Mouse (Mus musculus) kidney, embryonic 15.5 days (tissue): Measurements from ENCODE around the gene Emc6. TPM values are rescaled to one million over a fixed set of nuclear protein-coding genes. Genes with fewer than 3 reads are reported as not detected.

ENCODE experiments used
- ATAC-seq: fragments of 200-750 bp; cut with Nextera tagmentation; replicated peaks from 2 replicates; pipeline ENCODE4 v1.8.0; 2017; ENCODE audit warnings: moderate TSS enrichment; ENCODE audit not compliant: low FRiP score
- H3K27ac ChIP-seq: fragments of 300-500 bp; sonication (generic); 2 replicates; pipeline ENCODE4 v1.5.1; 2015; ENCODE audit warnings: mild to moderate bottlenecking, inconsistent platforms
- H3K27me3 ChIP-seq: fragments of 300-500 bp; sonication (generic); 2 replicates; pipeline ENCODE4 v1.6.1; 2015; ENCODE audit warnings: inconsistent platforms
- H3K36me3 ChIP-seq: fragments of 300-500 bp; sonication (generic); 2 replicates; pipeline ENCODE4 v1.6.1; 2015; ENCODE audit warnings: inconsistent platforms
- H3K4me1 ChIP-seq: fragments of 300-500 bp; sonication (generic); 2 replicates; pipeline ENCODE4 v1.6.1; 2015; ENCODE audit warnings: inconsistent platforms
- H3K4me2 ChIP-seq: fragments of 300-500 bp; sonication (generic); 2 replicates; pipeline ENCODE4 v1.6.1; 2015; ENCODE audit warnings: moderate library complexity, mild to moderate bottlenecking, inconsistent platforms
- H3K4me3 ChIP-seq: fragments of 300-500 bp; sonication (generic); replicated peaks from 2 replicates; pipeline ENCODE4 v1.5.1; 2015; ENCODE audit warnings: mild to moderate bottlenecking, inconsistent platforms
- H3K9ac ChIP-seq: fragments of 300-500 bp; sonication (generic); 2 replicates; pipeline ENCODE4 v1.6.1; 2015; ENCODE audit warnings: mild to moderate bottlenecking, inconsistent platforms
- H3K9me3 ChIP-seq: fragments of 300-500 bp; sonication (generic); replicated peaks from 2 replicates; pipeline ENCODE4 v1.6.1; 2016; ENCODE audit warnings: inconsistent platforms
- WGBS: fragments of 180-500 bp; shearing (Covaris S2); methylation state at CpG from one replicate; pipeline ENCODE4 v1.1.7; 2015; ENCODE audit warnings: mixed read lengths; 5-methylcytosine and 5-hydroxymethylcytosine counted together
- polyA plus RNA-seq: library from polyadenylated mRNA; unstranded; fragments of >200 nt; fragmentation: Nextera tagmentation; extraction: Ambion mirVana; gene quantifications from 2 replicates; pipeline ENCODE4 v1.2.1, GENCODE M21; 2015

The Emc6 gene
- polyA plus RNA-seq, 1 experiment from 2014 or later: 121 TPM

DNA sequence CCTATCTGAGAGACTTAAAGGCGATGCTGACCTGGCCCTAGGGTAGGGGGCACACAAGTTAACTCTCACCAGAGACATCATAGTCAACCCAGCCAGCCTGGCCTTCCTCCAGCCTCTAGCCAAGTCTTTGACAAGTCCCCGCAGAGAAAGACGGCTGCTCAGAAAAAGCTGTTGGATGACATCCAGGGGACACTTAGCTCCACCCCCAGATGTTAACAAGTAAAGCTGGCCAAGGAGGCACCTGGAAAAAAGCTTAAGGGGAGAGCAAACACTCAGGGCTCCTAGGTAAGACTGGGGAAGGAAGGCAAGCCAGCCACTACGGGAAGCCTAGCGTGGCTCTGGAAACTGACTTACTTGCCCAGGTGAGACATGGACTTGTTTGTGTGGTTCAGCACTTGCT is 4.7 kb downstream of the Emc6 start:
- Histone ChIP-seq H3K9ac (no peak overlapping the region), H3K27me3 (no peaks in the 10 kb centered on the region), H3K36me3 (peaks cover 44% of the 10 kb centered on the region), H3K4me3 (no peak overlapping the region), H3K9me3 (no peaks in the 10 kb centered on the region), H3K27ac (0 out of 2 replicates have a peak overlapping the region, but pooled peaks have one; percentile 22), H3K4me2 (no peak overlapping the region), H3K4me1 (peaks cover 34% of the 10 kb centered on the region)
- 54% methylated on average over 5 of the region's 5 CpGs for WGBS
- ATAC-seq: no peak

DNA sequence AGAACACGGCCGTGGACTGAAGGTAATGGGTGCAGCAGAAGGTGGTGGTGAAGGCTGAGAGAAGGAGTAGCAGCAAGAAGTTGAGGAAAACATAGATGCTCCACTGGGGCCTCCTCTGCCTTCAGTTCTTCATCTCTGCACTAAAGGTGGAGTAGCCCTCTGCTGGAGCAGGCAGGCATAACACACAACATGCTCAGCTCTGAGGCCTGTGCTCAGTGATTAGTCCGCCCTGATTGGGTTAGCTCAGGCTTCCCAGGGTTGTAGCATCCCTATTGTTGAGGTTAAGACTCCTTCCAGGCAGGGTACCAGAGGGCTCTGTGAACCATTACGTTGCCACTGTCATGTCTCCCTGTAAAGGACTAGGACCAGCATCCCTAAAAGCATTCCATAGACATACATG is 7.6 kb downstream of the Emc6 start:
- H3K4me1 ChIP-seq: peaks cover 21% of the 10 kb centered on the region
- H3K36me3 ChIP-seq: peaks cover 37% of the 10 kb centered on the region
- H3K9me3 ChIP-seq: no peaks in the 10 kb centered on the region
- no peaks in the 10 kb centered on the region for H3K27me3 ChIP-seq
- H3K27ac ChIP-seq: no peak overlapping the region
- H3K9ac ChIP-seq: no peak overlapping the region
- no peak for ATAC-seq
- H3K4me2 ChIP-seq: no peak overlapping the region
- 52% methylated on average over 4 of the region's 4 CpGs for WGBS
- H3K4me3 ChIP-seq: no peak overlapping the region

DNA sequence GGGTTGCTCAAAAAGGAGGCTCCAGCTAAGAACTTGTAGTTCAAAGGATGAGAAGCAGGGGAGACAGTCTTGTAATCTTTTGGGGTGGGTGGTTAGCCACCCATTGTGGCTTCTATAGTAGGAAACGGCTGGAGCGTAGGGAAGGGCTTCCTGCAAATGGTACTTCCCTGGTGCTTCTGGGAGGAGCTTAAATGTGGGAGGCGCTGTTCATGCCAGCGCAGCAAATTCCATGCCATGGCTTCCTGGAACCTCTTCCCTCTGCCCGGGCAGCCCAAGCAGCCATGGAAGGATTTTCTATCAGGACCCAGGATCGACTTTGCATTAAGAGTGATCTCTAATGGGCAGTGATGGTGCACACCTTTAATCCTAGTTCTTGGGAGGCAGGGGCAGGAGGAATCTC is 8.3 kb downstream of the Emc6 start:
- H3K27ac ChIP-seq: no peak overlapping the region
- no peak overlapping the region for H3K4me3 ChIP-seq
- H3K27me3 ChIP-seq: no peaks in the 10 kb centered on the region
- peaks cover 31% of the 10 kb centered on the region for H3K36me3 ChIP-seq
- no peak overlapping the region for H3K4me2 ChIP-seq
- peaks cover 21% of the 10 kb centered on the region for H3K4me1 ChIP-seq
- no peaks in the 10 kb centered on the region for H3K9me3 ChIP-seq
- no peak for ATAC-seq
- WGBS: 74% methylated on average over 6 of the region's 6 CpGs
- H3K9ac ChIP-seq: no peak overlapping the region

DNA sequence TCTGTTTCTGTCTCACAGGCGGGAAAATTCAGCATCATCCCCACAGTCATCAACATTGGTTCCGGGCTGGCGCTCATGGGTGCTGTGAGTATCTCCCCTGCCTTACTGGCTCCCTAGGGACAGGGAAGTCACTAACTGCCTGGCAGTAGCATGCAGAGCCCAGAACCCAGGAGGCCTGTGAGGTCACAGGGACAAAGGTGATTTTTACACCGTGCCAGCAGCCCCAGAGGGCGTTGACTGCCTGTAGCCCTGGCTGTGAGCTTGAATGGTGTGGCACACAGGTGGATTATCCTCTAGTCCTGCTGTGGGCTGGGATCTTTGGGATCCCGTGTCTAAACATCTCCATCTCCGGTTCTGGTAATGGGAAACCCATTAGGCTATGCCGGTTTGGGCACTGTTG is 8.8 kb downstream of the Emc6 start:
- Histone ChIP-seq H3K27me3 (no peaks in the 10 kb centered on the region), H3K9ac (no peak overlapping the region), H3K4me1 (peaks cover 21% of the 10 kb centered on the region), H3K27ac (no peak overlapping the region), H3K9me3 (no peaks in the 10 kb centered on the region), H3K36me3 (peaks cover 26% of the 10 kb centered on the region), H3K4me3 (no peak overlapping the region), H3K4me2 (no peak overlapping the region)
- no peak for ATAC-seq
- 71% methylated on average over 8 of the region's 8 CpGs for WGBS

DNA sequence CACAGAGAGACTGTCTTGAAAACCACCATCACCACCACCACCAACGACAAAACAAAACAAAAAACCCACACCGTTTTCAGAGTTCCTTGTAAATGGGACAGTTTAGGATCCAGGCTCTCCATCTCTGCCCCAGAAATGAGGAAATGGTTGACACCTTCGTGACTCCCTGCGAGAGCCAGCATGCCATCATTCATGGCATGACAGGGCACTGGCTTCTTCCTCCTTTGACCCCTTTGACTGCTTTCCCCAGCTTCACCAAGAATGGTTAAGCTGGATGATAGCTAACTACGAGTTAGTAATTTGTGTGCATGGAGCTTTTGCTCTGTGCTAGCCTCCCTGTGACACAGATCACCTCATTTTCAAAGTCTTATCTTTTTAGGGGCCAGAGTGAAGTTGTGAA is 14.6 kb downstream of the Emc6 start:
- no peak for ATAC-seq
- Histone ChIP-seq H3K27ac (no peak overlapping the region), H3K36me3 (no peaks in the 10 kb centered on the region), H3K9ac (no peak overlapping the region), H3K4me2 (no peak overlapping the region), H3K27me3 (peaks cover 28% of the 10 kb centered on the region), H3K9me3 (no peaks in the 10 kb centered on the region), H3K4me3 (no peak overlapping the region), H3K4me1 (peaks cover 18% of the 10 kb centered on the region)
- WGBS: 46% methylated on average over 5 of the region's 5 CpGs

DNA sequence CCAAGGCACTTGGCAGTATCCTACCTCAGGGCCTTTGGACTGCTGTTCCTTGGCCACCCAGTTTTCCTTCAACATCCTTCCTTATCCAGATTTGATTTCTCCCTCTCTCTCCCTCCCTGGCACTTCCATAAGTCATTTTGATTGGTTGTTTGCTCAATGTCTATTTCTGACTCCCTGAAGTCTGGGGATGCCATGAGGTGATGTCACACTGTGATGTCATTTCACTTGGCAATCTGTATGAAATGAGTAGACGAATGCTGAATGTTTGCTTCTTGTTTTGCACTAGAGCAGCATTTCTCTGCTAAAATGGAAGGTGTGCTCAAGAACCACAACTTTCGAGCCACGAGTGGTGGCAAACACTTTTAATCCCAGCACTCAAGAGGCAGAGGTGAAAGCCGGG is 15.2 kb downstream of the Emc6 start:
- peaks cover 18% of the 10 kb centered on the region for H3K4me1 ChIP-seq
- H3K27ac ChIP-seq: no peak overlapping the region
- ATAC-seq: no peak
- H3K27me3 ChIP-seq: peaks cover 32% of the 10 kb centered on the region
- H3K9me3 ChIP-seq: no peaks in the 10 kb centered on the region
- no peak overlapping the region for H3K9ac ChIP-seq
- no peak overlapping the region for H3K4me2 ChIP-seq
- WGBS: 90% methylated on average over 4 of the region's 4 CpGs
- no peaks in the 10 kb centered on the region for H3K36me3 ChIP-seq
- no peak overlapping the region for H3K4me3 ChIP-seq

DNA sequence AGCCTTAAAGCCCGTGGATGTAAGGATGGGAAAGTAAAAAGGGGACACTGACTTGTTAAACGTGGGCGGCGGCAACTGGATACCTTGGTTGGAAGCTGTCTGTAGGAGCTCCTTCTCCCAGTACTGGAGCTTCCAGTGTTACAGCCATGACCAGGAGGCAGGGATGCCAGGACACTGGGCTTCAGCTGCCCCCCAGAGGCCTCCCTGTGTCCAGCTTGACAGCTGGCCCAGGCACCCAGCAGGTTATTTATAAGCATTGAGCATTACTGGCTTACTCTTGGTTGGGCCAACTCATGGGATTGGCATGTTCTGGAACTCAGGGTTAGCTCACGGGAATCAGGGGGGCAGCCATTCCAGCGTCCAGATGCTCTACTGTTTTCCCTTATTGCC is 16.0 kb downstream of the Emc6 start:
- Histone ChIP-seq H3K27me3 (peaks cover 33% of the 10 kb centered on the region), H3K9me3 (no peaks in the 10 kb centered on the region), H3K4me1 (peaks cover 16% of the 10 kb centered on the region), H3K36me3 (no peaks in the 10 kb centered on the region), H3K4me3 (peak overlapping the region; percentile 48), H3K9ac (peak overlapping the region; percentile 49; the same call in 1 of the 2 replicates), H3K27ac (no peak overlapping the region), H3K4me2 (peak overlapping the region; percentile 87)
- ATAC-seq: peak; percentile 78
- WGBS: 21% methylated on average over 6 of the region's 6 CpGs

DNA sequence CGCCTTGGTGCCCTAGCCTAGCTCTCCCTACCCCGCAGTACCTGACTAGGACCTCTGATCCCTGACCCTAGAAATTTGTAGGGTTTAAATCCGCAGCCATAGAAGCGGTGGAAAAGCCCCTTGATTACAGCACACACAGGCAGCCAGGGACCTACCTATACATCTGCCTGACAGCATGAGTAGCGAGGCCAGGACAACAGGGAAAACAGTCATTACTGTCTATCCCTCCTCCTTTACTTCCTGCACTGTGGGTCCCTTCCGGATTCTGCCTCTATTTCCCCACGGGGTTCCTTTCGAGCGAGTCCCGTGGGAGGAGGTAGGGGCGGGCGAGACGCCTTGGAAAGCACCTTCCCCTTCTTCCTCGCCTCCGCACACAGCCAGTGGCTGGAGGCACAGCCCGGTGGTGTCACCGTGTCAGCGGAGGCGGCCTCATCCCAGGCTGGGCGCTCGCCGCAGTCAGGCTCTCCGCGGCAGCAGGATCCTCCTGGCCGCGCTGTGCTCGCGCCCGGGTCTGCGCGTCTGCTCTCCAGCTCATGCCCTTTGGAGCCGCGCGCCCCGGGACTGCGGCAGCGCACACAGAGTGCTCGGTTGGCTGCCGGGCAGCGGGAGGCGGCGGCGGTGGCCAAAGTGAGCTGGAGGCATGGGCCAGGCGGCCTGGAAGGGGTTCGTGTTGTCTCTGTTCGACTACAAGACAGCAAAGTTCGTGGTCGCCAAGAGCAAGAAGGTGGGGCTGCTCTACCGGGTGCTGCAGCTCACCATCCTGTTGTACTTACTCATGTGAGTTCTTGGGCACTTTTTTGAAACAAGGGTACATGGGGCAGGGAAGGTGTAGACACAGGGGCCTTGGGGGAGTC is 16.7 kb downstream of the Emc6 start, which contains the start of gene P2rx5:
P2rx5 (plus strand) TSS at position 465 of the 854 bp plus-strand sequence.
- peak; percentile 79 for ATAC-seq
- Histone ChIP-seq H3K9ac (peak within 1 kb of the TSS; percentile 49), H3K9me3 (no peaks in the 10 kb centered on the region), H3K36me3 (no peaks in the 10 kb centered on the region), H3K4me2 (peak within 1 kb of the TSS; percentile 87), H3K27ac (no peak within 1 kb of the TSS), H3K27me3 (peaks cover 33% of the 10 kb centered on the region), H3K4me3 (peak within 1 kb of the TSS; percentile 48), H3K4me1 (peaks cover 16% of the 10 kb centered on the region)
- 3% methylated on average over 49 of the region's 49 CpGs for WGBS

DNA sequence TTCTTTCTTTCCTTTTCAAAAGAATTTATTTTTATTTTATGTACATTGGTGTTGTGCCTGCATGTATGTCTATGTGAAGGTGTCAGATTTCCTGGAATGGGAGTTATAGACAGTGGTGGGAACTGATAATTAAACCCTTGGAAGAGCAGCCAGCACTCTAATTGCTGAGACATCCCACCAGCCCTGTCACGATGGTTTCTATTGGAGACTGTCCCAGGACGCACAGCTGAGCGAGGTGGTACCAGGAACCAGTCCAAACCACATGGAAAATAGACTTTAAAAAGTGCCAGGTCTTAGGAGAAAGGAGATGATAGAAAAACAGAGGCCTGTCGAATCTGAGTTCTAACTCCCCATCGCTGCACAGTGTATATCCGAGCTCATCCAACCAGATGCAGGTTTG is 21.8 kb downstream of the Emc6 start:
- Histone ChIP-seq H3K36me3 (no peaks in the 10 kb centered on the region), H3K9me3 (no peaks in the 10 kb centered on the region), H3K4me3 (no peak overlapping the region), H3K27me3 (peaks cover 22% of the 10 kb centered on the region), H3K4me1 (peaks cover 3% of the 10 kb centered on the region), H3K27ac (no peak overlapping the region), H3K4me2 (no peak overlapping the region), H3K9ac (no peak overlapping the region)
- WGBS: 64% methylated on average over 6 of the region's 6 CpGs
- no peak for ATAC-seq

DNA sequence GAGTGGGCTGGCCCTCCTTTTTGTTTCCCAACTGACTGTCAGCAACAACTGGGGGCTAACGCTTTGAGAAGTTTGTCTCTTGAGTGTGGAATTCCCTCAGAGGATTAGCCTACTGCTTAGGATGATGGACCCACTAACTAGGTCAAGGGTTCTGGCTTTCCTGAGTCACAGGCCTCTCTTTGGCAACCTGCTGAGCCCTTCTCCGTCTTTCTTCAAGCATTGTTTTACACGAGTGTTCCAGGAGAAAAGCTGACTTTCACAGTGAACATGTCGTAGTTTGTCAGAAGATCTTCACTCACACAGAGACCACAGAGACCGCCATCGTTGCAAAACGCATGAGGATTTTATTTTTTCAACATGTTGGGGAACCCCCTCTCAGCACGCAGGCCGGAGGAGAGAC is 28.6 kb downstream of the Emc6 start:
- Histone ChIP-seq H3K36me3 (no peaks in the 10 kb centered on the region), H3K4me1 (no peaks in the 10 kb centered on the region; the same call in 1 of the 2 replicates), H3K4me3 (no peak overlapping the region), H3K27me3 (no peaks in the 10 kb centered on the region), H3K4me2 (no peak overlapping the region), H3K27ac (no peak overlapping the region), H3K9me3 (no peaks in the 10 kb centered on the region), H3K9ac (no peak overlapping the region)
- ATAC-seq: no peak
- 85% methylated on average over 9 of the region's 9 CpGs for WGBS

DNA sequence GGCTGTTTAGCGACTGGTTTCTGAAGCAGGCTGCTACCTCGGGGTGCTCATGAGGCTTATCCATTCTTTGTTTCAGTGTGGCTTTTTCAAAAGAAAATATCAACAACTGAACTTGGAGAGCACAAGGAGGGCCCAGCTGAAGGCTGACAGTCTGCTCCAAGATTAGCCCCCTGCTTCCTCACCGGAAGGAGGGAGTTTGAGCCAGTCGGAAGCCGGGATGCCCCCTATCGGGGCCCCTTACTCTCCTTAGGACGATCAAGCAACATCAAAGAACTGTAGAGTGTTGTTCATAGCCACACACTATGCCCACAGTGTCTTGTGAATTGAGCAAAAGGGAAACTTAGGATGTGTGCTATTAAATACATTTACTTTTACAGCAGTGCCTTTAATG is 29.9 kb downstream of the Emc6 start:
- no peaks in the 10 kb centered on the region for H3K27me3 ChIP-seq

DNA sequence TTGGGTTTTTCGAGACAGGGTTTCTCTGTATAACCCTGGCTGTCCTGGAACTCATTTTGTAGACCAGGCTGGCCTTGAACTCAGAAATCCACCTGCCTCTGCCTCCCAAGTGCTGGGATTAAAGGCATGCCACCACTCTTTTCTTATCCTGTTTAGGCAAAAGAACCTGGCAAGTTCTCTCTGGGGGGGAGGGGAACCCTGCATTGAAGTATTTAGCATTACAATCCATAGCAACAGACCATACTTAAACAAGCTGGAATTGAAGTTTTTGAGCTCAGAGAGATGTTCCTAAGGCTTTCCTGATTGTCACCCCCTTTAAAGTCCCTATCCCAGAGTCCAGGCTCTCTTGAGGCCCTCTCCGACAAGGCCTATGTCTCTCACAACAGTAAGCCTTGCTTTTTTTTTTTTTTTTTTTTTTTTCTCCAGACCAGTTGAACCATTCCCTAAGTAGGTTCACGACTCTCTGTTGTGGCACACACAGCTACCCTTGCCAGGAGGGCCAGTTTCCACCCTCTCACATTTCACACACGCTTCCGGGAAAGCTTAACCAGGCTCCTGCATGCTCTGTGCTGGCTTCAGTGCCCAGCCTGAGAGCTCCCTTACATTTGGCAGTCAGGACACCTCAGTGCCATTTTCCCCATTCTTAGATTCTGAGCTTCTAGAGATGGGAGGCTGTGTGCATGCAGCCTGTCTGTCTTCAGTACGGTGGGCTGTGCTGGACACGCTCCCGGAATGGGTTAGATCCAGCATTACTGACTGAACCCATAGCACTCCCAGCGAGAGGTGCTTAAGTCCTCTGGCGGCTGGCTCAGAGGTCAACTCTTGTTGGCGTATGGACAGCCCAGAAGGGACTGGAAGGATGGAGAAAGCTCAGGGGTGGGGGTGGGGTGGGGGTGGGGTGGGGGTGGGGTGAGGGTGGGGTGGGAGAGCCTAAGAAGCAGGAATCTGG is 30.5 kb downstream of the Emc6 start:
- Histone ChIP-seq H3K4me2 (no peak overlapping the region), H3K4me3 (no peak overlapping the region), H3K27ac (no peak overlapping the region), H3K4me1 (no peaks in the 10 kb centered on the region; the same call in 1 of the 2 replicates), H3K36me3 (no peaks in the 10 kb centered on the region), H3K9me3 (no peaks in the 10 kb centered on the region), H3K9ac (no peak overlapping the region), H3K27me3 (no peaks in the 10 kb centered on the region)
- ATAC-seq: no peak
- 57% methylated on average over 11 of the region's 11 CpGs for WGBS

More for the DNA sequence above, 29.9 kb downstream of the Emc6 start:
- no peaks in the 10 kb centered on the region for H3K9me3 ChIP-seq
- 64% methylated on average over 7 of the region's 7 CpGs for WGBS
- no peaks in the 10 kb centered on the region for H3K36me3 ChIP-seq
- H3K4me1 ChIP-seq: no peaks in the 10 kb centered on the region; the same call in 1 of the 2 replicates
- no peak overlapping the region for H3K4me3 ChIP-seq
- H3K9ac ChIP-seq: no peak overlapping the region
- ATAC-seq: no peak
- no peak overlapping the region for H3K27ac ChIP-seq
- H3K4me2 ChIP-seq: no peak overlapping the region
